Mouse (Mus musculus): ENCODE measurements around the gene Slc4a2.

GRCm38 (mm10) chr5:24394165-24394894 lies 29.3 kb upstream of the Slc4a2 start:
- TF ChIP-seq CTCF (IDR thresholded peaks at IDR 0.05; ENCODE audit: borderline replicate concordance, insufficient read depth, low read depth, low read length) (peak; percentile 76), POLR2A (IDR thresholded peaks at IDR 0.05; ENCODE audit: borderline replicate concordance, insufficient read depth, low read length) (peak; percentile 62; the same call in 1 of the 2 replicates)
